Mouse (Mus musculus) myocyte (in vitro differentiated cells): ENCODE results near the gene Krt81. TPM values are rescaled to one million over a fixed set of nuclear protein-coding genes. Genes with fewer than 3 reads are reported as not detected.

Experiments used
- H3K27me3 ChIP-seq: one replicate; pipeline ENCODE4 v1.6.1; 2011; ENCODE audit not compliant: control insufficient read depth, insufficient read depth, insufficient read length
- H3K36me3 ChIP-seq: one replicate; pipeline ENCODE4 v1.6.1; 2011; ENCODE audit not compliant: control insufficient read depth, insufficient read depth
- H3K4me2 ChIP-seq: one replicate; pipeline ENCODE4 v1.6.1; 2011; ENCODE audit warnings: low read depth, control low read depth
- H3K4me3 ChIP-seq: one replicate; pipeline ENCODE4 v1.5.1; 2011; ENCODE audit warnings: mild to moderate bottlenecking, control low read depth, moderate library complexity
- H3K79me2 ChIP-seq: one replicate; pipeline ENCODE4 v1.6.1; 2011; ENCODE audit not compliant: control insufficient read depth, insufficient read depth
- H3ac ChIP-seq: one replicate; pipeline ENCODE4 v1.6.1; 2011; ENCODE audit not compliant: control insufficient read depth, insufficient read length
- CEBPB ChIP-seq: IDR thresholded peaks from 2 replicates; pipeline ENCODE4 v1.6.1; 2011; ENCODE audit warnings: mild to moderate bottlenecking, moderate library complexity; ENCODE audit not compliant: poor library complexity, insufficient read depth, severe bottlenecking
- E2F4 ChIP-seq: IDR thresholded peaks from one replicate; pipeline ENCODE4 v1.6.1; 2011; ENCODE audit warnings: mild to moderate bottlenecking, control low read depth, moderate library complexity; ENCODE audit not compliant: insufficient read depth
- MAX ChIP-seq: IDR thresholded peaks from one replicate; pipeline ENCODE4 v1.6.1; 2011; ENCODE audit warnings: low read depth, mild to moderate bottlenecking, control low read depth
- MYOD1 ChIP-seq, 3 experiments: IDR thresholded peaks; one replicate each; pipeline ENCODE4 v1.6.1; 2011; ENCODE audit warnings: control low read depth in 2 of 3, low read depth in 2 of 3, mild to moderate bottlenecking in 2 of 3, moderate library complexity in 1 of 3; ENCODE audit not compliant: insufficient read length in 2 of 3, control insufficient read depth in 1 of 3
- MYOG ChIP-seq, 3 experiments: IDR thresholded peaks; one replicate each; pipeline ENCODE4 v1.6.1; 2011; ENCODE audit warnings: control low read depth in 2 of 3, low read depth in 2 of 3, mild to moderate bottlenecking in 2 of 3; ENCODE audit not compliant: insufficient read length in 2 of 3, control insufficient read depth in 1 of 3, insufficient read depth in 1 of 3
- POLR2A ChIP-seq: IDR thresholded peaks from one replicate; pipeline ENCODE4 v1.6.1; 2011; ENCODE audit warnings: low read depth, mild to moderate bottlenecking, control low read depth, moderate library complexity; ENCODE audit not compliant: insufficient read length
- POLR2AphosphoS2 ChIP-seq: IDR thresholded peaks from one replicate; pipeline ENCODE4 v1.6.1; 2011; ENCODE audit warnings: low read depth, control low read depth; ENCODE audit not compliant: insufficient read length
- REST ChIP-seq: IDR thresholded peaks from one replicate; pipeline ENCODE4 v1.6.1; 2011; ENCODE audit warnings: mild to moderate bottlenecking, control low read depth, moderate library complexity; ENCODE audit not compliant: insufficient read depth, insufficient read length
- SRF ChIP-seq: IDR thresholded peaks from one replicate; pipeline ENCODE4 v1.6.1; 2011; ENCODE audit warnings: low read depth; ENCODE audit not compliant: control insufficient read depth, insufficient read length
- TCF12 ChIP-seq: IDR thresholded peaks from one replicate; pipeline ENCODE4 v1.6.1; 2011; ENCODE audit warnings: mild to moderate bottlenecking, control low read depth; ENCODE audit not compliant: poor library complexity, insufficient read depth, severe bottlenecking
- TCF3 ChIP-seq: IDR thresholded peaks from one replicate; pipeline ENCODE4 v1.6.1; 2011; ENCODE audit warnings: low read depth, control low read depth; ENCODE audit not compliant: insufficient read length
- USF1 ChIP-seq: IDR thresholded peaks from one replicate; pipeline ENCODE4 v1.6.1; 2011; ENCODE audit warnings: low read depth, mild to moderate bottlenecking, control low read depth, moderate library complexity
- polyA plus RNA-seq: library from polyadenylated mRNA; unstranded; fragments of >200 nt; fragmentation: generic; extraction: Trizol; gene quantifications from one replicate; pipeline ENCODE4 v1.2.1, GENCODE M21; 2012; ENCODE audit warnings: missing spikeins

Gene Krt81
- polyA plus RNA-seq, 1 experiment: not detected

GRCm38 (mm10) chr15:101446572-101446971 is 17.0 kb downstream of the Krt81 start:
- Histone ChIP-seq H3K4me2 (no peak overlapping the region), H3K36me3 (no peaks in the 10 kb centered on the region), H3K79me2 (no peaks in the 10 kb centered on the region), H3K4me3 (no peak overlapping the region), H3ac (no peak overlapping the region), H3K27me3 (no peaks in the 10 kb centered on the region)
- no peak for TF ChIP-seq TCF3
- TF ChIP-seq E2F4: no peak
- no peak for TF ChIP-seq POLR2A

GRCm38 (mm10) chr15:101440837-101441236 is 22.7 kb downstream of the Krt81 start:
- TF ChIP-seq REST (no peak), USF1 (no peak), E2F4 (no peak), POLR2AphosphoS2 (no peak), CEBPB (no peak), MAX (no peak), SRF (no peak), TCF12 (no peak), POLR2A (no peak), TCF3 (no peak), MYOD1 (IDR thresholded peaks at IDR 0.05; ENCODE audit: control insufficient read depth in 1 of 3, insufficient read length in 2 of 3, low read depth in 2 of 3) (no peak), MYOG (IDR thresholded peaks at IDR 0.05; ENCODE audit: control insufficient read depth in 1 of 3, insufficient read depth in 1 of 3, insufficient read length in 2 of 3, low read depth in 2 of 3) (no peak)
- no peak overlapping the region for H3K4me3 ChIP-seq
- no peak overlapping the region for H3ac ChIP-seq
- no peak overlapping the region for H3K4me2 ChIP-seq
- H3K79me2 ChIP-seq: no peaks in the 10 kb centered on the region
- peaks cover 43% of the 10 kb centered on the region for H3K27me3 ChIP-seq
- H3K36me3 ChIP-seq: no peaks in the 10 kb centered on the region

- peaks cover 64% of the 10 kb centered on the region for H3K27me3 ChIP-seq
Measured at GRCm38 (mm10) chr15:101438555-101438954, 25.0 kb downstream of the Krt81 start, which contains the start of gene Krt87. Krt87 (minus strand) TSS chr15:101438804.

GRCm38 (mm10) chr15:101436611-101437010 is 26.9 kb downstream of the Krt81 start:
- H3ac ChIP-seq: no peak overlapping the region
- no peak for TF ChIP-seq USF1
- TF ChIP-seq MYOG (IDR thresholded peaks at IDR 0.05; ENCODE audit: control insufficient read depth in 1 of 3, insufficient read depth in 1 of 3, insufficient read length in 2 of 3, low read depth in 2 of 3): no peak
- TF ChIP-seq POLR2A: no peak
- TF ChIP-seq TCF12: no peak
- TF ChIP-seq POLR2AphosphoS2: no peak
- no peak for TF ChIP-seq REST
- no peak overlapping the region for H3K4me3 ChIP-seq
- peaks cover 76% of the 10 kb centered on the region for H3K27me3 ChIP-seq
- H3K79me2 ChIP-seq: no peaks in the 10 kb centered on the region
- H3K36me3 ChIP-seq: no peaks in the 10 kb centered on the region
- H3K4me2 ChIP-seq: no peak overlapping the region

More at GRCm38 (mm10) chr15:101438555-101438954, 25.0 kb downstream of the Krt81 start, which contains the start of gene Krt87:
- H3ac ChIP-seq: no peak within 1 kb of the TSS
- no peak within 1 kb of the TSS for H3K4me2 ChIP-seq
- no peak within 1 kb of the TSS for H3K4me3 ChIP-seq
- no peaks in the 10 kb centered on the region for H3K36me3 ChIP-seq
- no peaks in the 10 kb centered on the region for H3K79me2 ChIP-seq
- TF ChIP-seq REST (no peak), E2F4 (no peak), MAX (no peak), CEBPB (no peak), TCF12 (no peak), SRF (no peak), MYOD1 (IDR thresholded peaks at IDR 0.05; ENCODE audit: control insufficient read depth in 1 of 3, insufficient read length in 2 of 3, low read depth in 2 of 3) (no peak)

GRCm38 (mm10) chr15:101424914-101425313 is 38.6 kb downstream of the Krt81 start:
- Histone ChIP-seq H3K79me2 (no peaks in the 10 kb centered on the region), H3K4me3 (no peak overlapping the region), H3K4me2 (no peak overlapping the region), H3ac (no peak overlapping the region), H3K27me3 (peaks cover 57% of the 10 kb centered on the region), H3K36me3 (no peaks in the 10 kb centered on the region)
- TF ChIP-seq MYOD1 (IDR thresholded peaks at IDR 0.05; ENCODE audit: control insufficient read depth in 1 of 3, insufficient read length in 2 of 3, low read depth in 2 of 3) (no peak), POLR2A (no peak), MAX (no peak), USF1 (no peak), TCF3 (no peak), MYOG (IDR thresholded peaks at IDR 0.05; ENCODE audit: control insufficient read depth in 1 of 3, insufficient read depth in 1 of 3, insufficient read length in 2 of 3, low read depth in 2 of 3) (no peak), TCF12 (no peak), CEBPB (no peak), SRF (no peak), E2F4 (no peak), REST (no peak), POLR2AphosphoS2 (no peak)

GRCm38 (mm10) chr15:101420903-101421302 is 42.6 kb downstream of the Krt81 start:
- no peak overlapping the region for H3K4me3 ChIP-seq
- H3K79me2 ChIP-seq: no peaks in the 10 kb centered on the region
- H3K27me3 ChIP-seq: peaks cover 36% of the 10 kb centered on the region
- H3K36me3 ChIP-seq: no peaks in the 10 kb centered on the region
- H3ac ChIP-seq: no peak overlapping the region
- no peak overlapping the region for H3K4me2 ChIP-seq
- TF ChIP-seq TCF12: no peak
- no peak for TF ChIP-seq USF1
- TF ChIP-seq MYOG (IDR thresholded peaks at IDR 0.05; ENCODE audit: control insufficient read depth in 1 of 3, insufficient read depth in 1 of 3, insufficient read length in 2 of 3, low read depth in 2 of 3): no peak
- TF ChIP-seq MAX: no peak
- no peak for TF ChIP-seq REST
- no peak for TF ChIP-seq SRF
- TF ChIP-seq CEBPB: no peak
- no peak for TF ChIP-seq POLR2A
- no peak for TF ChIP-seq TCF3
- no peak for TF ChIP-seq MYOD1 (IDR thresholded peaks at IDR 0.05; ENCODE audit: control insufficient read depth in 1 of 3, insufficient read length in 2 of 3, low read depth in 2 of 3)
- TF ChIP-seq POLR2AphosphoS2: no peak
- TF ChIP-seq E2F4: no peak
